Mouse (Mus musculus): ENCODE data around the gene C1qtnf6.

C1qtnf6 gene

GRCm38 (mm10) chr15:78480991-78481390, 50.2 kb downstream of the C1qtnf6 start:
- WGBS = 72% methylated on average over 2 of the region's 2 CpGs

DNA sequence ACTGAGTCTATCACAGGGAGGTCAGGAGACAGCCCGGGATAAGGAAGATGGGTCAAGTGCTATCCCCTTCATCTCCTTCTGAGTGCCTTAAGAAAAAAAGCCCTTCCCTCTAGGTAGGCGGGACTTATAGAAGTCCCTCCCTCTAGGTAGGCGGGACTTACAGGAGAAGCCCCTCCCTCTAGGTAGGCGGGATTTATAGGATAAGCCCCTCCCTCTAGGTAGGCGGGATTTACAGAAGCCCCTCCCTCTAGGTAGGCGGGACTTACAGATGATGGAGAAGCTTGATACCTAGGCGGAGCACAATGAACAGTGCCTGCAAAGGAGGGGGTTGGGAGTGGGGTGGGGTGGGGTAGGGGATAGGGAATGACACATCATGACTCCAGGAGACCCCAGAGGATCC, 51.1 kb downstream of the C1qtnf6 start:
- WGBS = 77% methylated on average over 7 of the region's 7 CpGs

- WGBS = 55% methylated on average over 5 of the region's 5 CpGs
Measured at GRCm38 (mm10) chr15:78479470-78479869, 51.7 kb downstream of the C1qtnf6 start.

- WGBS = 89% methylated on average over 4 of the region's 4 CpGs
Measured at GRCm38 (mm10) chr15:78478073-78478472, 53.1 kb downstream of the C1qtnf6 start.

DNA sequence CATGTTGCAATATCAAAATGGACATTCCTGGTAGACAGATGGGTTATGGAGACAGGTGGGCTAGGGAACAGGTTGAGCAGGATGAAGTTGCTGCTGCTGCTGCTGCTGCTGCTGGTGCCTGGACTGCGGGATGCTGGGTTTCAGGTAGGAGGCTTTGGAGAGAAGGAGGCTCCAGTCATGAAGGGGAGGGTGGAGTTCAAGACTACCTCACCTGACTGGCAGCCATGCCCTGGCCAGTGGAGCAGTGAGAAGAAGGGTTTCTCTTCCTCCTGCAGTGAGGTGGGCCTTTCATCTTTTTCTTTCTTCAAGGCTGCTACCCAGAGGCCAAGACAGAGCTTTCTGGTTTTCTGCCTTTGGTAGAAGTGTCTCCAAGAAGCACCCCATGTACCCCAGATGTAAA, 54.3 kb downstream of the C1qtnf6 start:
- WGBS = 87% methylated on average over 1 of the region's 1 CpGs

- WGBS = 72% methylated on average over 3 of the region's 3 CpGs
Measured at GRCm38 (mm10) chr15:78475604-78476031, 55.6 kb downstream of the C1qtnf6 start.

- 64% methylated on average over 6 of the region's 6 CpGs for WGBS
Measured at GRCm38 (mm10) chr15:78473442-78473841, 57.8 kb downstream of the C1qtnf6 start.

Measured in cerebral cortex, adult 2 months (tissue).